Comparison of ENCODE assay signal across 26 mouse cellular contexts in genomic region chr1:76829690-76830089, GRCm38 (mm10).
DNase-seq lines count a peak whose midpoint lies in the region; ATAC-seq and TF ChIP-seq lines count a peak whose summit lies in the region.
"Had no signal": no experiment of that assay in that cellular context is flagged by ENCODE, and none has a peak within 500 bp of the region (broad histone marks: within the 10 kb centered on the region; RNA-seq: fewer than 3 reads in every experiment).

No protein-coding gene starts in this region.

- H3K9ac ChIP-seq in kidney, embryonic 14.5 days (ENCODE audit: low read depth, low read length): no peak overlapping the region
- H3K9ac ChIP-seq in neural tube, embryonic 15.5 days (replicated peaks): no peak overlapping the region
- H3K9ac ChIP-seq: embryonic facial prominence, embryonic 13.5 days; forebrain, embryonic 12.5 days; forebrain, embryonic 15.5 days; heart, embryonic 13.5 days; hindbrain, embryonic 12.5 days; hindbrain, embryonic 15.5 days had no signal

- CTCF ChIA-PET in Patski (lab: Charles Lee): interaction anchor here (1.5 kb wide), 1 partner anchor 9 kb away, joined by 5 read pairs; no protein-coding TSS in a partner anchor

- intact Hi-C loops in gastrocnemius, postnatal 14 days (cut with DNase I; ENCODE audit: low total_unique reads): no loop called here

- H3K36me3 ChIP-seq in kidney, adult 2 months (ENCODE audit: control insufficient read depth, insufficient read depth, low read length): no peaks in the 10 kb centered on the region
- H3K36me3 ChIP-seq in kidney, embryonic 14.5 days (ENCODE audit: control insufficient read depth, insufficient read depth, low read length): no peaks in the 10 kb centered on the region
- H3K36me3 ChIP-seq in neural tube, embryonic 15.5 days: no peaks in the 10 kb centered on the region
- H3K36me3 ChIP-seq: embryonic facial prominence, embryonic 10.5 days; embryonic facial prominence, embryonic 13.5 days; forebrain, embryonic 12.5 days; forebrain, embryonic 15.5 days; heart, embryonic 10.5 days; heart, embryonic 13.5 days; hindbrain, embryonic 12.5 days; hindbrain, embryonic 15.5 days had no signal

- no peak overlapping the region for H3K4me3 ChIP-seq in kidney, adult 2 months (ENCODE audit: insufficient read depth, low read depth, low read length)
- no peak overlapping the region for H3K4me3 ChIP-seq in kidney, embryonic 14.5 days (ENCODE audit: low read length)
- no peak overlapping the region for H3K4me3 ChIP-seq in neural tube, embryonic 15.5 days (replicated peaks)
- H3K4me3 ChIP-seq: embryonic facial prominence, embryonic 10.5 days; embryonic facial prominence, embryonic 13.5 days; erythroblast, embryonic 14.5 days; forebrain, embryonic 12.5 days; forebrain, embryonic 15.5 days; heart, adult 2 months; heart, embryonic 10.5 days; heart, embryonic 13.5 days; hindbrain, embryonic 12.5 days; hindbrain, embryonic 15.5 days had no signal

- no peak for TF ChIP-seq POLR2A in kidney, adult 2 months (IDR thresholded peaks at IDR 0.05; ENCODE audit: low read depth, low read length)

- peak; percentile 63 for DNase-seq in kidney, adult 2 months
- DNase-seq in kidney, postnatal 10 days: peak; percentile 14
- DNase-seq in kidney, postnatal 4 days: no peak
- peak; percentile 28 for DNase-seq in Muller cell, postnatal 12 days (ENCODE audit: inconsistent ontology term)
- peak; percentile 56 for DNase-seq in Patski (ENCODE audit: low read depth, low spot score)
- DNase-seq in gastrocnemius, postnatal 14 days: no peak
- DNase-seq: adrenal gland, postnatal 10 days; adrenal gland, postnatal 36 days; cerebellum, adult 2 months; cerebellum, adult 9-11 months; cerebellum, postnatal 36 days; embryo, embryonic 11 days; gastrocnemius, postnatal 36 days; heart, adult 2 months had no signal

- H3K27me3 ChIP-seq in kidney, adult 2 months (replicated peaks; ENCODE audit: control insufficient read depth, insufficient read depth, low read length): no peaks in the 10 kb centered on the region
- no peaks in the 10 kb centered on the region for H3K27me3 ChIP-seq in kidney, embryonic 14.5 days (ENCODE audit: control insufficient read depth, insufficient read depth, low read length)
- no peaks in the 10 kb centered on the region for H3K27me3 ChIP-seq in Patski
- no peaks in the 10 kb centered on the region for H3K27me3 ChIP-seq in neural tube, embryonic 15.5 days (replicated peaks)
- H3K27me3 ChIP-seq: embryonic facial prominence, embryonic 13.5 days; forebrain, embryonic 12.5 days; forebrain, embryonic 15.5 days; heart, embryonic 13.5 days; hindbrain, embryonic 12.5 days; hindbrain, embryonic 15.5 days had no signal

- POLR2A ChIA-PET in Patski (lab: Charles Lee): no interaction called here

- H3K27ac ChIP-seq in kidney, adult 2 months (ENCODE audit: insufficient read depth, low read depth, low read length): no peak overlapping the region
- no peak overlapping the region; the same call in 1 of the 2 replicates for H3K27ac ChIP-seq in kidney, embryonic 14.5 days (ENCODE audit: low read depth, low read length)
- no peak overlapping the region for H3K27ac ChIP-seq in neural tube, embryonic 15.5 days (replicated peaks)
- H3K27ac ChIP-seq: embryonic facial prominence, embryonic 10.5 days; embryonic facial prominence, embryonic 13.5 days; forebrain, embryonic 12.5 days; forebrain, embryonic 15.5 days; heart, adult 2 months; heart, embryonic 10.5 days; heart, embryonic 13.5 days; hindbrain, embryonic 12.5 days; hindbrain, embryonic 15.5 days had no signal

- TF ChIP-seq CTCF in kidney, adult 2 months (conservative IDR thresholded peaks at IDR 0.05; ENCODE audit: insufficient read depth, insufficient read length, low read depth, low read length): no peak
- no peak for TF ChIP-seq CTCF in Patski (IDR thresholded peaks at IDR 0.05)

- no peaks in the 10 kb centered on the region for H3K9me3 ChIP-seq in kidney, embryonic 14.5 days (ENCODE audit: control insufficient read depth, low read length)
- H3K9me3 ChIP-seq in neural tube, embryonic 15.5 days (replicated peaks): no peaks in the 10 kb centered on the region
- H3K9me3 ChIP-seq: embryonic facial prominence, embryonic 10.5 days; embryonic facial prominence, embryonic 13.5 days; forebrain, embryonic 12.5 days; forebrain, embryonic 15.5 days; heart, embryonic 10.5 days; heart, embryonic 13.5 days; hindbrain, embryonic 12.5 days; hindbrain, embryonic 15.5 days had no signal

- H3K4me2 ChIP-seq in kidney, embryonic 14.5 days (replicated peaks; ENCODE audit: low read depth, low read length): no peak overlapping the region
- no peak overlapping the region for H3K4me2 ChIP-seq in neural tube, embryonic 15.5 days
- H3K4me2 ChIP-seq: embryonic facial prominence, embryonic 13.5 days; forebrain, embryonic 12.5 days; forebrain, embryonic 15.5 days; heart, embryonic 13.5 days; hindbrain, embryonic 12.5 days; hindbrain, embryonic 15.5 days had no signal

- WGBS in kidney, adult 2 months: 7% methylated on average over 2 of the region's 2 CpGs
- WGBS in kidney, embryonic 14.5 days: 63% methylated on average over 2 of the region's 2 CpGs
- 65% methylated on average over 2 of the region's 2 CpGs for WGBS in neural tube, embryonic 15.5 days

- no peak for ATAC-seq in kidney, embryonic 14.5 days (ENCODE audit: low FRiP score, low TSS enrichment)
- peak; percentile 65 for ATAC-seq in Patski
- ATAC-seq in neural tube, embryonic 15.5 days (ENCODE audit: low FRiP score): no peak
- ATAC-seq: CD4-positive, CD25-positive, alpha-beta regulatory T cell, adult 4 months; forebrain, embryonic 15.5 days had no signal

- H3K4me1 ChIP-seq in kidney, adult 2 months (ENCODE audit: control insufficient read depth, insufficient read depth, low read length): no peaks in the 10 kb centered on the region; the same call in 1 of the 2 replicates
- H3K4me1 ChIP-seq in kidney, embryonic 14.5 days (ENCODE audit: control insufficient read depth, insufficient read depth, low read length): 0 out of 2 replicates have a peak, but pooled peaks cover 5% of the 10 kb centered on the region
- H3K4me1 ChIP-seq in neural tube, embryonic 15.5 days: no peaks in the 10 kb centered on the region
- H3K4me1 ChIP-seq: embryonic facial prominence, embryonic 10.5 days; embryonic facial prominence, embryonic 13.5 days; forebrain, embryonic 12.5 days; forebrain, embryonic 15.5 days; heart, embryonic 10.5 days; heart, embryonic 13.5 days; hindbrain, embryonic 12.5 days; hindbrain, embryonic 15.5 days had no signal

- in situ Hi-C loops in Patski (cut with MboI; ENCODE audit: low pct_unique_long_range_greater_than_20kb): loop anchor here (25.0 kb wide), 1 partner anchor 683 kb away; the partner anchor contains the start of gene Epha4

Comparison
In these comparisons a context has a peak if more than half of its experiments do, and no peak if none do; other contexts are left out.
1. DNase-seq: peak in kidney, adult 2 months (single experiment), kidney, postnatal 10 days (single experiment), Muller cell, postnatal 12 days (single experiment) and Patski (single experiment); none in kidney, postnatal 4 days (0 of 2) and gastrocnemius, postnatal 14 days (single experiment).